Mouse (Mus musculus): ENCODE measurements around the gene Lypd4. TPM values are rescaled to one million over a fixed set of nuclear protein-coding genes. Genes with fewer than 3 reads are reported as not detected.
"Not testable (repeated sequence)": the region's sequence is repeated elsewhere in the genome, so short reads cannot be mapped to it uniquely, and the experiment has no call there.

Gene Lypd4
- total RNA-seq (2021), result not detected
- long read RNA-seq, experiment 1, result 0 reads
- long read RNA-seq, experiment 2, result 0 reads

GRCm38 (mm10) chr7:24869532-24870165 is at the start of gene Lypd4, which contains the start of gene Dmrtc2:
Gene Lypd4 (minus strand): TSS chr7:24869941.
Gene Dmrtc2 (plus strand): TSS chr7:24870057.
- DNase-seq (ENCODE audit: low spot score in 2 of 2), result no peak

GRCm38 (mm10) chr7:24918763-24919323 is 49.1 kb upstream of the Lypd4 start:
- DNase-seq (ENCODE audit: low spot score in 2 of 2), result no peak

GRCm38 (mm10) chr7:24912480-24912879 is 42.7 kb upstream of the Lypd4 start:
- no peak for DNase-seq (ENCODE audit: low spot score in 2 of 2)

GRCm38 (mm10) chr7:24907211-24907748 is 37.5 kb upstream of the Lypd4 start:
- DNase-seq (ENCODE audit: low spot score in 2 of 2), result no peak

- no peak for DNase-seq (ENCODE audit: low spot score in 2 of 2)
Observed at GRCm38 (mm10) chr7:24906551-24906950, 36.8 kb upstream of the Lypd4 start.

- DNase-seq (ENCODE audit: low spot score in 2 of 2), result no peak
Observed at GRCm38 (mm10) chr7:24904936-24905335, 35.2 kb upstream of the Lypd4 start.

DNA sequence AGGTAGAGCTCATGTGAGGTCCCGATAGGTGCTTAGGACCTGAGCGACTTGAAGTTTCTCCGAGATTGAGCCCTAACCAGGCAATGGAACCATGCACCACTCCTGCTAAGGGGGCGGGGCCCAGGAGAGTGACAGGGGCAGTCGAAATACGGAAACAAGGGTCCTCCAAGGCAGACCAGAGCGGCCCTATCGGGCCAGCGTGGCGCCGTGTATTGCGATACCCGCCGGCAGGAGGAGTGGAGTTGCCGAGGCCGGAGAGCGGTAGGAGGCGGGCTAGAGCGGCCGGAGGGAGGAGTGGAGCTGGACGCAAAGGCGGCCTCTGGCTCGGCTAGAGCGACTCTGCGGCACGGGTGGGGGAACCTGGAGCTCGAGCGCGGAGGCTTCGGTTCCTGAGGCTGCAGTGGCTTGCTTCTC is 34.3 kb upstream of the Lypd4 start:
- DNase-seq (ENCODE audit: low spot score in 2 of 2), result peak; percentile 82 to 97

DNA sequence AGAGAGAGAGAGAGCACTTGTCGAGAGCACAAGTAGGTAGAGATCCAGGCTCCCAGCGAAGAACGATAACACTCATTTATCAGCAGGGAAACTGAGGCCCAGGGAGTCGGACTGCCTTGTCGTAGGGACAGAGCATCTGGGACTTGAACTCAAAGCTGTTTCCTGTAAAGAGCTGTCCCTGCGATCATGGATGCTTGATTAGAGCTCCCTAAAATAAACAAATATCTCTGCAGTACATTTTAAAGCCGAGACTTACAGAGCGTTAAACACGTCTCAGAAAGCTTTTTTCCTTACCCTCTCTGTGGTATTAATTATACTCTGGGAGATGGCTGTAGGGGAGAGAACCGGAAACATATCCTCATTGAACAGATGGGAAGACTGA is 33.7 kb upstream of the Lypd4 start:
- no peak for DNase-seq (ENCODE audit: low spot score in 2 of 2)

DNA sequence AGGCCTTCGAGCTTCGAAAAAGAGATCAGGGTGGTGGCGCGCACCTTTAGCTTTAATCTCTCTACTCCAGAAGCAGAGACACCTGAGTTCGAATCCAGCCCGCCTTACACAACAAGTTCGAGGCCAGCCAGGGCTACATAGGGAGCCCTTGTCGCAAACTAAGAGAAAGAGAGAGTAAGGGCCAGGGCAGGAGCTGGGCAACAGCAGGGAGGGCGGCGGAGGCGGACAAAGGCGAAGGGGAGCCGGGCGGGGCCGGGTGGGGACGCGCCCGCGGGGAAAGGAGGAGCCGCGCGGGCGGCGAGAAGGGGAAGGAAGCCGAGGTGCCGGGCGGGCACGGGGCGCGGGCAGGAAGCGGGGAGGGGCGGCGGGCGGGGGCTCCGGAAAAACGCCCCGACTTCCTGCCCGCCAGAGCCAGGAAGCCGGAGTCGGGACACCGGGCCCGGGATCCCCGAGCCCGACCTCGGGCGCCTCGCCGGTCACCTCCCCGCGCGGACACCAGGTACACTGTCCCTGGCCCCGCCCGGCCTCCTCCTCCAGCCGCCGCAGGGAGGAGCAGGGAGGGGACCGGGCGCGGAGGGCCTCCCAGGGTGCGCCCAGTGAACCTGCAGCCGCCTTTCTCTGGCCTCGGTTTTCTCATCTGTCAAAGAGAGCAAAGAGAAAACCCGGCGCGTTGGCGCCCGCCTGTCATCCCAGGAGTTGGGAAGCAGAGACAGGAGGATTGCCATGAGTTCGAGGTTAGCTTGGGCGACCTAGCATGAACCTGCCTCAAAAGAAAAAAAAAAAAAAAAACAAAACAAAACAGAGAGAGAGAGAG is 33.1 kb upstream of the Lypd4 start, which contains the start of gene Arhgef1:
TSS of gene Arhgef1 (plus strand) at position 283 of the 814 bp plus-strand sequence.
- peak in 1 of 2 experiments; percentile 28 for DNase-seq (ENCODE audit: low spot score in 2 of 2)

- DNase-seq (ENCODE audit: low spot score in 2 of 2), result no peak
Observed at GRCm38 (mm10) chr7:24902264-24902629, 32.5 kb upstream of the Lypd4 start.

GRCm38 (mm10) chr7:24901842-24902241 is 32.1 kb upstream of the Lypd4 start:
- DNase-seq (ENCODE audit: low spot score in 2 of 2), result no peak

DNA sequence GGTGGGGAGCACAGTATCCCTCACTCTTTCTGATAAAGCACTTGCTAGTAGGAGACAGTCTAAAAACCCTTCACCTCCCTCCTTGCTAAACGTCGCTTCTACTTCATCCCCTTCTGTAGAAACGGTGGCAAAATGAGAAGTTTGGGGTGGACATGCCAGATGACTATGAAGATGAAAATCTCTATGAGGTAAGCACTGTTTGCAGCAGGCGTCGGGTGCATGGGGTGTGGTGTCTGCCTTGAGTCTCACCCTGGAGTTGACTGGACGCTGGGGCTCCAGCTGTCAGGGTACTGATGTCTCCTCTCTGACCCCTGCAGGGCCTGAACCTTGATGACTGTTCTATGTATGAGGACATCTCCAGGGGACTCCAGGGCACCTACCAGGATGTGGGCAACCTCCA is 31.4 kb upstream of the Lypd4 start:
- no peak for DNase-seq (ENCODE audit: low spot score in 2 of 2)

DNA sequence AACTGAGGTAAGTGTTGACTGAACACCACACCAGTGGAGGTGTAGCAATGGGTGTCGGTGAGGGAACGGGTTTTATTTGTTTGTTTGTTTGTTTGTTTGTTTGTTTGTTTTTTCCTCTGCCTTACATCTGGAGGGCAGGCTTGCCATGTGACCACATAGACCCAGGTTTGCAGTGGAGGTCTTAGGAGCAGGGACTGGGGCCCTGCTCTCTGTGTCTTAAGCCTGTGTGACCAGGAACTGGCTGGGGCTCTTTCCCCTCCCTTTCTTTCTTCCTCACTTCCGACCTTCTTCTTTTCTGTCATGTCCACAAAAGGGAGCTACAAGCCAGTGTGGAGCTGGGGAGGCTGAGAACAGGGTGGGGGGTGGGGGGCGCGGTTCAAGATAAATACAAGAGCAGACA is 28.2 kb upstream of the Lypd4 start:
- no peak for DNase-seq (ENCODE audit: low spot score in 2 of 2)

GRCm38 (mm10) chr7:24897224-24897623 is 27.5 kb upstream of the Lypd4 start, which contains the start of gene Cd79a:
Gene Cd79a (plus strand): TSS chr7:24897381.
- DNase-seq (ENCODE audit: low spot score in 2 of 2), result no peak

GRCm38 (mm10) chr7:24896269-24896668 is 26.5 kb upstream of the Lypd4 start:
- DNase-seq (ENCODE audit: low spot score in 2 of 2), result no peak

DNA sequence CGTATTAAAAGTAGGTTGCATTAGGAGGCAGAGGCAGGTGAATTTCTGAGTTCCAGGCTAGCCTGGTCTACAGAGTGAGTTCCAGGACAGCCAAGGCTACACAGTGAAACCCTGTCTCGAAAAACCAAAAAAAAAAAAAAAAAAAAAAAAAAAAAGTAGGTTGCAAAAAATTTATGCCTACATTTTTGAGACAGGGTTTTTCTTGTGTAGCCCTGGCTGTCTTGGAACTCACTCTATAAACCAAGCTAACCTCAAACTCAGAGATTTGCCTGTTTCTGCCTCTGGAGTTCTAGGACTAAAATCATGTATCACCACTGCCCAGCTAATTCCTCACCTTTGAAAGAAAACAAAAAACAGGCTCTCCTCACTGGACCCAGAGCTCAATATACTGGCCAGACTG is 26.0 kb upstream of the Lypd4 start:
- not testable (repeated sequence) for DNase-seq (ENCODE audit: low spot score in 2 of 2)

DNA sequence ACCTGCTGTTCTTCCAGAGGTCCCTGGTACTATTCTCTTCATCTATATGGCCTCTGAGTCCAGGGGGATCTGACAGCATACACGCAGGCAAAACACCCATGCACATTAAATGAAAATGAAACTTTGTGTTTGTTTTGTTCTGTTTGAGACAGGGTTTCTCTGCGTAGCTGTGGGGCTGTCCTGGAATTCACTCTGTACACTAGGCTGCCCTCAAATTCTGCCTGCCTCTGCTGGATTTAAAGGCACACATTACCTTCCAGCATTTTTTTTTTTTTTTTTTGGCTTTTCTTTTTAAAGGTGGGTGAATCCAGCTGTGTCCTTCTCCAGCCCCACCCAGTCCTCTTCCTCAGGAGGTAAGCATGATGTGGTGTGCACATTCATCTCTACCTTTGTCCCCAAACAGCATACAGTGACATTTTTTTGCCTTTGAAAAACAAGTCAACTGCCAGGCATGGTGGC is 22.4 kb upstream of the Lypd4 start:
- no peak for DNase-seq (ENCODE audit: low spot score in 2 of 2)

GRCm38 (mm10) chr7:24891241-24892124 is 21.7 kb upstream of the Lypd4 start:
- DNase-seq (ENCODE audit: low spot score in 2 of 2), result no peak

- peak in 1 of 2 experiments; percentile 53 for DNase-seq (ENCODE audit: low spot score in 2 of 2)
Observed at GRCm38 (mm10) chr7:24890281-24891216, 20.8 kb upstream of the Lypd4 start.

Data from adrenal gland, postnatal 4 days (tissue).